Mouse (Mus musculus) adrenal gland, postnatal 25 days (tissue): ENCODE measurements at regions not wholly inside any gene's neighbourhood (a gene's known extent, or its start where the extent isn't known, plus 50 kb on each side); places are given as distances from the start of the nearest gene placed in this dataset.
A peak's percentile ranks its signal among the peaks of the same experiment; 100 is the strongest.

ENCODE experiments used
- DNase-seq: peaks from one replicate; pipeline ENCODE4 v3.0.0; 2021; ENCODE audit warnings: mixed read lengths

DNA sequence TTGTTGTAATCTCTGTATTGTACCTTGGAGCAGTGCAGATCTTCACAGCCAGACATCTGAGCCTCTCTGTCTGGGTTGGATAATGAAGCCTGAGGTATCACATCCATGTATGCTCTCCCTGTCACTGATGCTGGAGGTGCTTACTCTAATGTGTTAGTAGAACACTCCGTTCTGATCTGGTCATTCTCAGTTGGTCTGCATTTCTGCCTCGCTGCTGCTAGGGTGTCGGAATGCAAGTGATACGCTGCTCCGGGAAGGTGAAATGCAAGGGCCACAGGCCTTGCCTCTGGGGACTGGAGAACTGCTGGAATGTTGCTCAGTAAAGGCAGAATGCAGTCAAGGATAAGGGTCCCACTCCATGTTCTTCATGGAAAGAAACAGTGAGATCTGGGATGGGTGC is 67.1 kb upstream of the Gm6993 start:
- DNase-seq = no peak

DNA sequence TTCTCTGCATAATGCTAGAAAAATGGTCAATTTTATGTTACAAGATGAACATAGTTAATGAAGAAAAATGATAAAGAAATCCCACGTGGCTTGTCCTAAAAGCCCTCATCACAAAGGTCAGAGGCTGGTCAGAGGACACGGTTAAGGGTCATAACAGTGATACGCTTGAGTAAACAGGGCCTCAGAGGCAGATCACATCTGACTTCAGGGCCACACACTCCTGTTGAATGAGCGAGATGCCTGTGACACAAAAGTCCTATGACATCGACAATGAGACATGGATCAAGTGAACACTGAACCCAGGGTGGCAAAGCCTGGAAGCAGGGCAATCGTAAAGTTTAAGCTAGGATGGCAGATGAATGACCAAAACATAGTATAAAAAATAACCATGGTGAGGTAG is 61.0 kb upstream of the Gm6993 start:
- no peak for DNase-seq

DNA sequence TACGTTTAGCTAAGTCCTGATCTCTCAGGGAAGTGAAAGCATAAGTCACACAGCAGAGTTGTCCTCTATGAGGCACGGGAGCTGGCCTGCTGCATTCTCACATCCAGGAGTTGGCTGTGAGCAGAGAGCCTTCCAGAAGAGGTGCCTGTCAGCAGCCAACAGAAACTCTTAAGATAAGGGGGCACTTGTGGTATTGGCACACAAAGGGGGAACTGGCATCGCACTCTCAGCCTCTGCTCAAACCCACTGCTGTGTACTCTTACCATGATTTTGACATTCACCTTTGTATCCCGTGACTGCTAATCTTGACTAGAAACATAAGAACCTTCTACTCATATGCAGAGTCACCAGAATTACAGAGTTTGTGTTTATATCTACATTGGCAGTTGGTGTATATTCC is 56.9 kb upstream of the Gm6993 start:
- no peak for DNase-seq

DNA sequence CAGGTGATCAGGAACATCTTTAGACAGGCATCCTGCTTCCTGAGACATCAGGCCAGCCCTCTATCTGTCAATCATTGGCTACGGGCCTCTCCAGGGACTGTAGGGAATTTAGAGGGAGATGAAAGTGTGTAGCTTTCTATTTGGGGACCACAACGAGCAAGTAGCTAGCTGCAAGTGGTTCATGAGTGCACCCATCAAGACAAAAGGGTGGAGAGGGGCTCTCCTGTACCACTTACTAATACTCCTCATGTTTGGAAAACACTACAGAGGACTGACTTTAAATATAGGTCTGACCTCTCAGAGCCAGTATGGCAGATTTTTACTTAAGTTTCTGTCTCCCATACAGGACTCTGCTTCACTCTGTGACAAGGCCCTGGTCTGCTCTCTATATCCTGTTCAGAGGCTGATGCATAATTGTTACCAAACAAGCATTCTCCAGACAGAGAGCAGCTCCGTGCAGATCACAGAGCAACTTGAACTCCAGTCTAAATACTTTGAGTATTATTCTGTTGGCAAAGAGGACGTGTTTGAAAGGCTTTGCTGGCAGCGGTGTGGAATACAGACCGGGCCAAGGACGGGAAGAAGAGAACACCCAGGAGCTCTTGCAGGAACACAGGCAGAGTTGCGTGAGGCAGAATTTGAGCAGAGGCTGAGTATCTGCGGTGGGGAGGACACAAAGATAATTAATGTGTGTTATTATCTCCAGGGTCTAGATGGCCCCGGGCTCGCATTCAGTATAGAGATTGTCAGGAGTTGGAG is 56.2 kb upstream of the Gm6993 start:
- DNase-seq = peak; percentile 53

DNA sequence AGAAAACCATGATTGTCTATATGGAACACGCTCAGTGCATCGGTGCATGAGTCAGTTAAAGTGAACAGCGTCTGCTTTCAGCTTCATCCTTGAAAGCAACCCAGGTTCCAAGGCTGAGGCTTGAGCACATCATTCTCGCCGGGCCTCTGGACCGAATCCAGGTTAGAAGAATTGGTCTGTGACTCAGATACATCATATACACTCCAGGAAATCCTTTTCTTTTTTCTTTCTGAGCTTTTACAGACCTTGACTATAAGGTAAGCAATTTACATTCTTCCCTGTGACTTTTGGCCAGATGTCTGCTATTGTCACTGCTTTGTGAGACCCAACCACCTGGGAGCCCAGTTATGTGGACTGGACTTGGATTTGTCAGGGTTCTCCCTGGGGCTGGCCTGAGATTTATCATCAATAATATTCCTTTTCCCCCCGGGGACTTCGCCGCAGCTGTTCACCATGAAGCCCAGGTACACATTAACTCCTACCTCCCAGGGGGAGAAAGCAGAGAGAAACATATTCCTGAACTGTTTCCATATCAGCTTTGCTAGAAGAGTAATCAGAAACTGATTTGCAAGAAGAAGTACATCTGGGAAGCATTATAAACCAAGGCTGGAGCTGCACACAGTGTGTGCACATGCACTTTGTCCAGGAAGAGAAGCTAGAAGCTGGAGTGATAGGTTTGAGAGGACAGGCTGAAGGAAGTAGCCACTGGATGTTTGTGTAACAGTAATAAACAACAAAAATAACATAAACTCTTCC is 55.2 kb upstream of the Gm6993 start:
- DNase-seq = peak; percentile 73

DNA sequence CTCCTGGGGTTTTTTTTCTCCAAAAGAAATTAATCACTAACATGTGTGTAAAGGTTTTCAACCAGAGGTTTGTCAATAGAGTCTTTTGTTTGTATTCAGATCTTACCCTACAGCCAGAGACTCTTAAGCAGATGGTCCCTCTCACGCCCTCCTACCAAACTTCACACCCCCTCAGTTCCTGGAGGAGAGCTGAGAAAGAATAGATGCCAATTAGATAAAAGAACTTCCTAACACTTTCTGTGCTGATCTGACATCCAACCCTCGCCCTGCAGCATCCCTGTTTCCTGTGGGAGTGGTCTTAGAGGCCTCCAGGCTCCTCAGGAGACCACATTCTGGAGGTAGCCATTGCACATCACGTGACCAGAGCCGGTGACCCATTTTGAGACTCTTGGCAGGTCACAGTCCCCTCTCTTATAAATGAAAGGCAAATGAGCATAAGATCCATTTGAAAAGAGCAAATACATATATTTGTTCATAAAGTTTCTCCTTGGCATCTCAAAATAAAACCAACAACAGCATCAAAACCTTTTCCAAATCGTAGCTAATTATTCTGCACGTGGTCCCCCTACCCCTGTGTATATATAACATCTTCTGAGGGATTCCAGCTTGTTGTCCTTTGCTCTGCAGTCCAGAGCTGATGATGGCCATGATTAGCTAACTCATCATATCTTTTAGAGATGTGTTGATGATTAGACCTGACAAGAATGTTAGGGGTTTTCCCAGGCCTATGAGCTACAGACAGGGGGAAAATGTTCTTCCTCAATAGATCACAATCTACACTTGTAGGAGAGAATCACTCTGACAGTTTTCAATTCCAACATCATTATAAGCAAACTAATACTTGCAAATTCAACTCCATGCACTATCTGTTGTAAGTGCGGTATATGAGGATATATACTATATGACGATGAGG is 54.4 kb upstream of the Gm6993 start:
- no peak for DNase-seq

DNA sequence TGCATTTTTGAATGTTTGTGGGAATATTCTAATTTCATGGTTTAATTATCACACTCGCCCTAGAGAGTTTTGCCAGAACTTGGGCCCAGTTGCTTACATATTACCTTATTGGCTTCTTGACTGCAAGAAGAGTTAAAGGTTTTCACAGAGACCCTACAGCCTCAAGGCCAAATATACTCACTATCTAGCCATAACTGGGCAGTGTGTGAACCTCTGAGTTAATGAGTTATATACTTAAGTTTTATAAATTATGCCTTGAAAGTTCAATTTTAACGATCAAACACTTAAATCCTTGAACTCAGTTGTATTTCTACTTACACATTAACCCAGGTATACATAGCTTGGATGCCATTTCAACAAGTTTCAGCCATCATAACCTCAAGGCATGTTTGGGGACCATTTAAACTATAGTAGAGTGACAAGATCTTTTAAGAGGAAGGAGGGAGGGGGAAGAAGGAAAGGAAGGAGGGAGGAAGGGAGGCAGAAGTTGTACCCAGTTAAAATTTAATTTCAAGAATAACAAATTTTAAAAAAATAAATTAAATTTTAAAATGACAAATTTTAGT is 52.5 kb upstream of the Gm6993 start:
- DNase-seq = no peak

DNA sequence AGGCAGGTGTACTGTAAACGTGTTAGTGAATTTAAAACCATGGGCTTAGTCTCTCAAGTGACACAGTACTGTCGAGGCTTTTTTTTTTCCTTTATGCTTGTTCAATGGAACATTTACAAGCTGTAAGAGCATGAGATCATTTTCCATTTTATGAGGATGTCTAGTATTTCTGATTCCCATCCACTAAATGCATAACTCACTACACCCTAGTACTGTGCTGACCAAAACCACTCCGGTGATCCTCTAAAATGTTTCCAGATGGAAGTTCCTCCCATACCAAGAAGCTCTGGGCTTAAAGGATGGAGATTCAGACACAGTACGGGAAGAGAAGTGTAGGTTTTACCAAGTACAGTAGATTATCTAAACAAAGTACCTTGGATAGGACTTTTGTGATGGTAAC is 50.3 kb upstream of the Gm6993 start:
- DNase-seq = no peak
